Mouse (Mus musculus) embryonic facial prominence, embryonic 14.5 days (tissue): ENCODE data around the gene Foxp1. TPM values are rescaled to one million over a fixed set of nuclear protein-coding genes. Genes with fewer than 3 reads are reported as not detected.

Source experiments
- ATAC-seq: fragments of 200-750 bp; cut with Nextera tagmentation; 2 replicates; pipeline ENCODE4 v1.8.0; 2017; ENCODE audit warnings: low read depth, moderate number of reproducible peaks, moderate TSS enrichment
- DNase-seq: peaks from one replicate; pipeline ENCODE4 v3.0.0-alpha.2; 2015; ENCODE audit warnings: low spot score
- H3K27ac ChIP-seq: fragments of 300-500 bp; sonication (generic); replicated peaks from 2 replicates; pipeline ENCODE4 v1.5.1; 2014; ENCODE audit warnings: low read depth, mild to moderate bottlenecking, low read length, moderate library complexity
- H3K27me3 ChIP-seq: fragments of 300-500 bp; sonication (generic); replicated peaks from 2 replicates; pipeline ENCODE4 v1.6.1; 2014; ENCODE audit warnings: low read length; ENCODE audit not compliant: control insufficient read depth, insufficient read depth
- H3K36me3 ChIP-seq: fragments of 300-500 bp; sonication (generic); 2 replicates; pipeline ENCODE4 v1.6.1; 2014; ENCODE audit warnings: low read length, mixed read lengths; ENCODE audit not compliant: control insufficient read depth, insufficient read depth
- H3K4me1 ChIP-seq: fragments of 300-500 bp; sonication (generic); 2 replicates; pipeline ENCODE4 v1.6.1; 2014; ENCODE audit warnings: antibody characterized with exemption, low read length; ENCODE audit not compliant: control insufficient read depth, insufficient read depth
- H3K4me2 ChIP-seq: fragments of 300-500 bp; sonication (generic); 2 replicates; pipeline ENCODE4 v1.6.1; 2014; ENCODE audit warnings: low read depth, mild to moderate bottlenecking, low read length, moderate library complexity, mixed read lengths
- H3K4me3 ChIP-seq: fragments of 300-500 bp; sonication (generic); 2 replicates; pipeline ENCODE4 v1.5.1; 2014; ENCODE audit warnings: low read depth, mild to moderate bottlenecking, low read length
- H3K9ac ChIP-seq: fragments of 300-500 bp; sonication (generic); 2 replicates; pipeline ENCODE4 v1.6.1; 2014; ENCODE audit warnings: low read depth, mild to moderate bottlenecking, low read length, moderate library complexity, mixed read lengths
- H3K9me3 ChIP-seq: fragments of 300-500 bp; sonication (generic); 2 replicates; pipeline ENCODE4 v1.6.1; 2016; ENCODE audit warnings: low read length; ENCODE audit not compliant: control insufficient read depth
- WGBS: fragments of 180-500 bp; shearing (Covaris S2); extraction: QIAGEN DNeasy Blood & Tissue Kit; methylation state at CpG from one replicate; pipeline ENCODE4 v1.1.7; 2014; 5-methylcytosine and 5-hydroxymethylcytosine counted together
- polyA plus RNA-seq: library from polyadenylated mRNA; unstranded; fragments of >200 nt; fragmentation: Nextera tagmentation; extraction: Ambion mirVana; gene quantifications from 2 replicates; pipeline ENCODE4 v1.2.1, GENCODE M21; 2014

The Foxp1 gene
- polyA plus RNA-seq, 1 experiment from 2014 or later, result 80.1 TPM

- no peak for DNase-seq
- H3K4me3 ChIP-seq, result no peak overlapping the region
- 73% methylated on average over 3 of the region's 3 CpGs for WGBS
- H3K27me3 ChIP-seq, result no peaks in the 10 kb centered on the region
- no peaks in the 10 kb centered on the region for H3K9me3 ChIP-seq
- H3K27ac ChIP-seq, result no peak overlapping the region
- ATAC-seq, result 0 out of 2 replicates have a peak, but pooled peaks have one; percentile 37
- H3K36me3 ChIP-seq, result no peaks in the 10 kb centered on the region
- H3K4me2 ChIP-seq, result no peak overlapping the region
- H3K4me1 ChIP-seq, result no peaks in the 10 kb centered on the region
- no peak overlapping the region for H3K9ac ChIP-seq
Measured at GRCm38 (mm10) chr6:99251222-99251621, 271.3 kb downstream of the Foxp1 start.

- Histone ChIP-seq H3K9me3 (no peaks in the 10 kb centered on the region), H3K36me3 (no peaks in the 10 kb centered on the region), H3K4me3 (no peak overlapping the region), H3K9ac (no peak overlapping the region), H3K27ac (no peak overlapping the region), H3K4me2 (no peak overlapping the region), H3K27me3 (no peaks in the 10 kb centered on the region), H3K4me1 (no peaks in the 10 kb centered on the region)
- 81% methylated on average over 5 of the region's 5 CpGs for WGBS
- ATAC-seq, result no peak
- no peak for DNase-seq
Measured at GRCm38 (mm10) chr6:99249496-99250030, 273.0 kb downstream of the Foxp1 start.

- H3K9me3 ChIP-seq, result no peaks in the 10 kb centered on the region
- DNase-seq (no peak), ATAC-seq (no peak)
- no peaks in the 10 kb centered on the region for H3K4me1 ChIP-seq
- H3K36me3 ChIP-seq, result no peaks in the 10 kb centered on the region
- no peak overlapping the region for H3K27ac ChIP-seq
- no peak overlapping the region for H3K4me3 ChIP-seq
- WGBS, result 79% methylated on average over 8 of the region's 8 CpGs
- H3K27me3 ChIP-seq, result no peaks in the 10 kb centered on the region
- H3K4me2 ChIP-seq, result no peak overlapping the region
- no peak overlapping the region for H3K9ac ChIP-seq
Measured at GRCm38 (mm10) chr6:99248396-99248795, 274.1 kb downstream of the Foxp1 start.

GRCm38 (mm10) chr6:99241625-99242395, 280.7 kb downstream of the Foxp1 start:
- no peak for ATAC-seq
- Histone ChIP-seq H3K4me2 (no peak overlapping the region), H3K9ac (no peak overlapping the region), H3K4me3 (no peak overlapping the region), H3K36me3 (no peaks in the 10 kb centered on the region), H3K9me3 (no peaks in the 10 kb centered on the region), H3K4me1 (no peaks in the 10 kb centered on the region), H3K27ac (no peak overlapping the region), H3K27me3 (no peaks in the 10 kb centered on the region)
- DNase-seq, result no peak
- WGBS, result 92% methylated on average over 10 of the region's 10 CpGs

GRCm38 (mm10) chr6:99240764-99241163, 281.8 kb downstream of the Foxp1 start:
- Histone ChIP-seq H3K9ac (no peak overlapping the region), H3K27ac (no peak overlapping the region), H3K36me3 (no peaks in the 10 kb centered on the region), H3K4me2 (no peak overlapping the region), H3K4me1 (no peaks in the 10 kb centered on the region), H3K27me3 (no peaks in the 10 kb centered on the region), H3K4me3 (no peak overlapping the region), H3K9me3 (no peaks in the 10 kb centered on the region)
- DNase-seq (no peak), ATAC-seq (no peak)

- Histone ChIP-seq H3K27ac (no peak overlapping the region), H3K4me1 (no peaks in the 10 kb centered on the region), H3K36me3 (no peaks in the 10 kb centered on the region), H3K4me2 (no peak overlapping the region), H3K9ac (no peak overlapping the region), H3K9me3 (no peaks in the 10 kb centered on the region), H3K27me3 (no peaks in the 10 kb centered on the region), H3K4me3 (no peak overlapping the region)
- 83% methylated on average over 8 of the region's 8 CpGs for WGBS
- DNase-seq (no peak), ATAC-seq (no peak)
Measured at GRCm38 (mm10) chr6:99235588-99235987, 286.9 kb downstream of the Foxp1 start.

- no peaks in the 10 kb centered on the region for H3K36me3 ChIP-seq
- H3K4me2 ChIP-seq, result no peak overlapping the region
- 87% methylated on average over 10 of the region's 10 CpGs for WGBS
- ATAC-seq (no peak), DNase-seq (no peak)
- no peak overlapping the region for H3K9ac ChIP-seq
- no peak overlapping the region for H3K4me3 ChIP-seq
- H3K4me1 ChIP-seq, result no peaks in the 10 kb centered on the region
- H3K27me3 ChIP-seq, result no peaks in the 10 kb centered on the region
- H3K27ac ChIP-seq, result no peak overlapping the region
- H3K9me3 ChIP-seq, result no peaks in the 10 kb centered on the region
Measured at GRCm38 (mm10) chr6:99233411-99233810, 289.1 kb downstream of the Foxp1 start.

GRCm38 (mm10) chr6:99228336-99228870, 294.1 kb downstream of the Foxp1 start:
- Histone ChIP-seq H3K9me3 (no peaks in the 10 kb centered on the region), H3K27ac (no peak overlapping the region), H3K9ac (no peak overlapping the region), H3K4me2 (no peak overlapping the region), H3K36me3 (no peaks in the 10 kb centered on the region), H3K27me3 (no peaks in the 10 kb centered on the region), H3K4me3 (no peak overlapping the region), H3K4me1 (no peaks in the 10 kb centered on the region)
- ATAC-seq (no peak), DNase-seq (no peak)
- 70% methylated on average over 6 of the region's 6 CpGs for WGBS

- Histone ChIP-seq H3K27me3 (no peaks in the 10 kb centered on the region), H3K4me1 (no peaks in the 10 kb centered on the region), H3K9me3 (no peaks in the 10 kb centered on the region), H3K36me3 (no peaks in the 10 kb centered on the region), H3K4me2 (no peak overlapping the region), H3K27ac (no peak overlapping the region), H3K4me3 (no peak overlapping the region), H3K9ac (no peak overlapping the region)
- ATAC-seq (no peak), DNase-seq (no peak)
- 86% methylated on average over 5 of the region's 5 CpGs for WGBS
Measured at GRCm38 (mm10) chr6:99221147-99221546, 301.4 kb downstream of the Foxp1 start.
